Mouse (Mus musculus): ENCODE results near the gene Gm6902. TPM values are rescaled to one million over a fixed set of nuclear protein-coding genes. Genes with fewer than 3 reads are reported as not detected.
"Not testable (repeated sequence)": the region's sequence is repeated elsewhere in the genome, so short reads cannot be mapped to it uniquely, and the experiment has no call there.

The Gm6902 gene
- not detected in 2 replicates for polyA plus RNA-seq (2014; fragmentation: Nextera tagmentation; extraction: Ambion mirVana)

GRCm38 (mm10) chr7:23278800-23279199 lies at the start of gene Gm6902:
Gm6902 (minus strand) TSS chr7:23278900.
- H3K27me3 ChIP-seq (ENCODE audit: control insufficient read depth, insufficient read depth, low read length); H3K27ac ChIP-seq (ENCODE audit: low read depth, low read length); DNase-seq (ENCODE audit: low spot score, missing footprints); H3K4me2 ChIP-seq; H3K36me3 ChIP-seq (ENCODE audit: control insufficient read depth, insufficient read depth, low read length); H3K9ac ChIP-seq (ENCODE audit: low read length); H3K4me3 ChIP-seq (ENCODE audit: low read depth, low read length); ATAC-seq (ENCODE audit: low FRiP score); H3K4me1 ChIP-seq (ENCODE audit: control insufficient read depth, insufficient read depth, low read length); H3K9me3 ChIP-seq (ENCODE audit: control insufficient read depth, low read length): not testable (repeated sequence)
- WGBS: no CpG with 5 or more reads among the region's 2 CpGs

- not testable (repeated sequence) for H3K27me3 ChIP-seq (ENCODE audit: control insufficient read depth, insufficient read depth, low read length); H3K4me3 ChIP-seq (ENCODE audit: low read depth, low read length); H3K27ac ChIP-seq (ENCODE audit: low read depth, low read length); DNase-seq (ENCODE audit: low spot score, missing footprints); H3K4me1 ChIP-seq (ENCODE audit: control insufficient read depth, insufficient read depth, low read length); H3K36me3 ChIP-seq (ENCODE audit: control insufficient read depth, insufficient read depth, low read length); H3K4me2 ChIP-seq; H3K9me3 ChIP-seq (ENCODE audit: control insufficient read depth, low read length); H3K9ac ChIP-seq (ENCODE audit: low read length); ATAC-seq (ENCODE audit: low FRiP score)
- WGBS: 90% methylated on average over 3 of the region's 3 CpGs
Measured at GRCm38 (mm10) chr7:23300892-23301291, 22.2 kb upstream of the Gm6902 start, which contains the start of gene Nlrp4e. Nlrp4e (plus strand) TSS chr7:23301192.

- DNase-seq (ENCODE audit: low spot score, missing footprints); H3K4me3 ChIP-seq (ENCODE audit: low read depth, low read length); H3K4me2 ChIP-seq; H3K27ac ChIP-seq (ENCODE audit: low read depth, low read length); H3K9me3 ChIP-seq (ENCODE audit: control insufficient read depth, low read length); H3K4me1 ChIP-seq (ENCODE audit: control insufficient read depth, insufficient read depth, low read length); ATAC-seq (ENCODE audit: low FRiP score); H3K9ac ChIP-seq (ENCODE audit: low read length); H3K36me3 ChIP-seq (ENCODE audit: control insufficient read depth, insufficient read depth, low read length); H3K27me3 ChIP-seq (ENCODE audit: control insufficient read depth, insufficient read depth, low read length): not testable (repeated sequence)
- no CpG with 5 or more reads among the region's 2 CpGs for WGBS
Measured at GRCm38 (mm10) chr7:23251582-23251981, 27.1 kb downstream of the Gm6902 start, which contains the start of gene Vmn1r166. Vmn1r166 (minus strand) TSS chr7:23251682.

Other genes with a start within 250 kb of the Gm6902 start
- not detected in 2 replicates for gene Vmn1r163, start 223.4 kb downstream of the Gm6902 start, polyA plus RNA-seq (2014; fragmentation: Nextera tagmentation; extraction: Ambion mirVana)
- gene Gm8720, start 211.4 kb downstream of the Gm6902 start, polyA plus RNA-seq (2014; fragmentation: Nextera tagmentation; extraction: Ambion mirVana): not detected in 2 replicates
- not detected in 2 replicates for gene Gm10662, start 134.4 kb downstream of the Gm6902 start, polyA plus RNA-seq (2014; fragmentation: Nextera tagmentation; extraction: Ambion mirVana)
- not detected in 2 replicates for gene Vmn1r165, start 61.6 kb downstream of the Gm6902 start, polyA plus RNA-seq (2014; fragmentation: Nextera tagmentation; extraction: Ambion mirVana)
- gene Vmn1r166, start 27.2 kb downstream of the Gm6902 start, polyA plus RNA-seq (2014; fragmentation: Nextera tagmentation; extraction: Ambion mirVana): not detected in 2 replicates
- gene Nlrp4e, start 22.3 kb upstream of the Gm6902 start, polyA plus RNA-seq (2014; fragmentation: Nextera tagmentation; extraction: Ambion mirVana): not detected in 2 replicates
- gene Nlrp5, start 107.0 kb upstream of the Gm6902 start, polyA plus RNA-seq (2014; fragmentation: Nextera tagmentation; extraction: Ambion mirVana): not detected in 2 replicates
- gene Vmn1r167, start 228.3 kb upstream of the Gm6902 start, polyA plus RNA-seq (2014; fragmentation: Nextera tagmentation; extraction: Ambion mirVana): not detected in 2 replicates